Mouse (Mus musculus) kidney, postnatal 36 days (tissue): ENCODE measurements around the gene Fos.
"Not testable (repeated sequence)": the region's sequence is repeated elsewhere in the genome, so short reads cannot be mapped to it uniquely, and the experiment has no call there.

Experiments
- DNase-seq, 2 experiments: peaks; one replicate each; pipeline ENCODE4 v3.0.0; 2021 to 2022; ENCODE audit warnings: mixed read lengths in 2 of 2

The Fos gene

DNA sequence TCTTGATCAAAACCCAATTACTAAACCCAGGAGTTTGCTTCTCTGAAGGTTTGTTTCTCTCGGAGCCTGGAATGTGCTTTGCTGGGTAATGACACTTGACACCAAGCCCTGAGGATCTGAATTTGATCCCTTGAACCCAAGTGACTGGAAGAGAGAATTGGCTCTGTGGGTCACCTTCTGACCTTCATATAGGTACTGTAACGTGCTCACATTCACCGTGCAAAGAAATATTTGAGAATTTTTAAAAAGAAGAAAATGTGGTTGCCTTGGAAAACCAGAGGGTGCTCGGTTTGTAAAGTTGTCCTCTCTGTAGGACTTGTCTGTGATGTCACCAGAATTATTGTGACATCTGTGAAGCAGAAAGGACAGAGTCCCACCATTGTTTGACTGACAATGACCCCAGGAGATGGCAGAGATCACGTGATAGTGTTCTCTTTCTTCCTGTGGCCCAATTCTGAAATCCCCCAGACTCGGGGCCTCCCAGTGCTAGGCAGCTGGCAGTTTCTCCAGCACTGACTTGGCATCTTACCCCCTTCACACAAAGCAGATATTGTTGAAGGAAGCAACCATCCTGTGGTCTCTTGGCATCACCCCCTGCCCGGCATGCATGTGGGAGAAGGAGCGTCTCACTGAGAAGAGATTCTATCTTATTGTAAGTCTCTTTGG is 50.6 kb downstream of the Fos start:
- DNase-seq = no peak

DNA sequence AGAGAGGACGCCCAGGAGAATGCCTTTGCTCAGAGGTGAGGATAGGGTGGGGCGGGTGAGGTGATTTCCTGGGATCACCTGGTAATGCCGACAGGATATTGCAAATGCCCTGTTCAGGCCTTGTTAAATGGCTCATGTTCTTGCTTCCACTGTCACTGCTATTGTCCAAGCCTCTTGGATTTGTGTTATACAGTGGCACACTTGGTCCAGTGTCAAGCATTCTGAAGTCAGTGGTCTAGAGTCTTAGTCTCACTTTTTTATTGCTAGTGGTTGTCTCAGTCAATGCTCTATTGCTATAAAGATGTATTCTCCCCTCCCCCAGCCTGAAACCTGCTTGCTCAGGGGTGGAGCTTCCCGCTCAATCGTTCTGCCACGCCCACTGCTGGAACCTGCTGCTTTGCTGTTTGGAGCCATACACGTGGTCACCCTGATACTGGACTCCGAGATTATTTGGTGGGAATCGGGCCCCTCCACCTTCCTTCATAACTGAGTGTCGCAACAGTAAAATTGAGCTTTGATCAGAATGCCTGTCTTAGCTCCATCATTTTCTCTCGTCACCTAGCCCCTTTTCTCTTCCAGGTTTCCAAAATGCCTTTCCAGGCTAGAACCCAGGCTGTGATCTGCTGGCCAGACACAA is 51.3 kb downstream of the Fos start:
- not testable (repeated sequence) for DNase-seq
